Comparison of ENCODE assay signal across 8 mouse cellular contexts in genomic region chr11:64968507-64968906, GRCm38 (mm10). TPM values are rescaled to one million over a fixed set of nuclear protein-coding genes. Genes with fewer than 3 reads are reported as not detected.
A peak's percentile ranks its signal among the peaks of the same experiment; 100 is the strongest.
DNase-seq lines count a peak whose midpoint lies in the region; ATAC-seq and TF ChIP-seq lines count a peak whose summit lies in the region.

No protein-coding gene starts in this region.

- no peak for TF ChIP-seq POLR2A in embryonic fibroblast, embryonic 13.5 days (IDR thresholded peaks at IDR 0.05; ENCODE audit: low read depth, low read length)
- TF ChIP-seq POLR2A in limb, embryonic 14.5 days (IDR thresholded peaks at IDR 0.05; ENCODE audit: borderline replicate concordance, extremely low read depth, insufficient read depth, insufficient read length): no peak

- H3K9ac ChIP-seq in kidney, embryonic 15.5 days: no peak overlapping the region
- H3K9ac ChIP-seq in limb, embryonic 14.5 days (ENCODE audit: low read depth, low read length, severe bottlenecking): no peak overlapping the region
- no peak overlapping the region for H3K9ac ChIP-seq in midbrain, embryonic 16.5 days (ENCODE audit: low read depth, low read length)

- H3K79me2 ChIP-seq in C2C12 (ENCODE audit: control insufficient read depth, insufficient read depth): no peaks in the 10 kb centered on the region

- H3K79me3 ChIP-seq in C2C12 (ENCODE audit: low read depth): no peaks in the 10 kb centered on the region

- H3ac ChIP-seq in C2C12 (ENCODE audit: control insufficient read depth, insufficient read length, low read depth): no peak overlapping the region

- no peak overlapping the region for H3K27ac ChIP-seq in embryonic fibroblast, embryonic 13.5 days (ENCODE audit: insufficient read depth, low read length)
- no peak overlapping the region for H3K27ac ChIP-seq in kidney, embryonic 15.5 days
- no peak overlapping the region for H3K27ac ChIP-seq in limb, embryonic 14.5 days (replicated peaks; ENCODE audit: low read depth, low read length)
- no peak overlapping the region for H3K27ac ChIP-seq in midbrain, embryonic 16.5 days (ENCODE audit: low read length)

- peak; percentile 62 for TF ChIP-seq CTCF in C2C12 (IDR thresholded peaks at IDR 0.05; ENCODE audit: control insufficient read depth, insufficient read depth, insufficient read length)
- peak; percentile 58; the same call in 1 of the 2 replicates for TF ChIP-seq CTCF in embryonic fibroblast, embryonic 13.5 days (IDR thresholded peaks at IDR 0.05; ENCODE audit: borderline replicate concordance, insufficient read depth, low read length)

- no peaks in the 10 kb centered on the region for H3K9me3 ChIP-seq in kidney, embryonic 15.5 days (replicated peaks)
- H3K9me3 ChIP-seq in limb, embryonic 14.5 days (ENCODE audit: control insufficient read depth, low read length): no peaks in the 10 kb centered on the region
- H3K9me3 ChIP-seq in midbrain, embryonic 16.5 days (replicated peaks; ENCODE audit: control insufficient read depth, low read length, poor library complexity, severe bottlenecking): no peaks in the 10 kb centered on the region

- no peak overlapping the region for H3K4me2 ChIP-seq in kidney, embryonic 15.5 days
- H3K4me2 ChIP-seq in limb, embryonic 14.5 days (replicated peaks; ENCODE audit: low read depth, low read length, severe bottlenecking): no peak overlapping the region
- H3K4me2 ChIP-seq in midbrain, embryonic 16.5 days (ENCODE audit: low read length): no peak overlapping the region

- DNase-seq in adrenal gland, postnatal 4 days (ENCODE audit: low spot score in 2 of 2): peak; percentile 13 to 55
- peak; percentile 18 to 43 for DNase-seq in heart, adult 9 months (ENCODE audit: low spot score in 2 of 2)
- DNase-seq in limb, embryonic 14.5 days (ENCODE audit: low spot score): peak; percentile 83
- peak; percentile 54 for DNase-seq in telencephalon, adult 2 months (ENCODE audit: low read depth, low spot score)

- H3K27me3 ChIP-seq in C2C12 (ENCODE audit: control insufficient read depth, insufficient read depth, insufficient read length): no peaks in the 10 kb centered on the region
- H3K27me3 ChIP-seq in kidney, embryonic 15.5 days: peaks cover 32% of the 10 kb centered on the region
- peaks cover 5% of the 10 kb centered on the region; the same call in 1 of the 2 replicates for H3K27me3 ChIP-seq in limb, embryonic 14.5 days (ENCODE audit: control insufficient read depth, insufficient read depth, low read length)
- no peaks in the 10 kb centered on the region; the same call in none of the 2 replicates for H3K27me3 ChIP-seq in midbrain, embryonic 16.5 days (ENCODE audit: control insufficient read depth, insufficient read depth, low read depth, low read length)

- peaks cover 5% of the 10 kb centered on the region; the same call in 1 of the 2 replicates for H3K4me1 ChIP-seq in embryonic fibroblast, embryonic 13.5 days (ENCODE audit: control insufficient read depth, insufficient read depth, low read length)
- H3K4me1 ChIP-seq in kidney, embryonic 15.5 days: 0 out of 2 replicates have a peak, but pooled peaks cover 3% of the 10 kb centered on the region
- H3K4me1 ChIP-seq in limb, embryonic 14.5 days (ENCODE audit: control insufficient read depth, insufficient read depth, low read length): peaks cover 10% of the 10 kb centered on the region
- H3K4me1 ChIP-seq in midbrain, embryonic 16.5 days (ENCODE audit: control insufficient read depth, insufficient read depth, low read length): peaks cover 3% of the 10 kb centered on the region

- WGBS in kidney, embryonic 15.5 days: 9% methylated on average over 3 of the region's 3 CpGs
- WGBS in limb, embryonic 14.5 days: 6% methylated on average over 3 of the region's 3 CpGs
- WGBS in midbrain, embryonic 16.5 days: 12% methylated on average over 3 of the region's 3 CpGs

- no peak overlapping the region for H3K4me3 ChIP-seq in C2C12 (ENCODE audit: insufficient read depth, poor library complexity, severe bottlenecking)
- no peak overlapping the region for H3K4me3 ChIP-seq in embryonic fibroblast, embryonic 13.5 days (ENCODE audit: insufficient read depth, low read length)
- no peak overlapping the region for H3K4me3 ChIP-seq in kidney, embryonic 15.5 days (replicated peaks)
- no peak overlapping the region for H3K4me3 ChIP-seq in limb, embryonic 14.5 days (replicated peaks; ENCODE audit: low read length)
- no peak overlapping the region for H3K4me3 ChIP-seq in midbrain, embryonic 16.5 days (ENCODE audit: low read depth, low read length)

- ATAC-seq in kidney, embryonic 15.5 days (replicated peaks; ENCODE audit: low FRiP score): peak; percentile 69
- ATAC-seq in limb, embryonic 14.5 days (ENCODE audit: low FRiP score, low read depth): peak; percentile 80; the same call in 1 of the 2 replicates
- ATAC-seq in midbrain, embryonic 16.5 days: peak; percentile 86

- H3K36me3 ChIP-seq in C2C12 (ENCODE audit: control insufficient read depth, insufficient read depth): no peaks in the 10 kb centered on the region
- no peaks in the 10 kb centered on the region for H3K36me3 ChIP-seq in kidney, embryonic 15.5 days
- H3K36me3 ChIP-seq in limb, embryonic 14.5 days (ENCODE audit: control insufficient read depth, insufficient read depth, low read length): no peaks in the 10 kb centered on the region
- no peaks in the 10 kb centered on the region for H3K36me3 ChIP-seq in midbrain, embryonic 16.5 days (ENCODE audit: control insufficient read depth, insufficient read depth, low read length)

TF ChIP-seq in C2C12, 6 proteins besides CTCF, POLR2A, EP300 and RAD21:
- no peak for TF ChIP-seq FOSL1 (IDR thresholded peaks at IDR 0.05; ENCODE audit: insufficient read depth, low read length, poor library complexity, severe bottlenecking)
- TF ChIP-seq MYOG (IDR thresholded peaks at IDR 0.05; ENCODE audit: control insufficient read depth, extremely low read depth, insufficient read length): no peak
- TF ChIP-seq USF1 (IDR thresholded peaks at IDR 0.05; ENCODE audit: low read depth): no peak
- TF ChIP-seq MAX (IDR thresholded peaks at IDR 0.05): no peak
- no peak for TF ChIP-seq CEBPB (IDR thresholded peaks at IDR 0.05; ENCODE audit: low read depth)
- no peak for TF ChIP-seq MYOD1 (IDR thresholded peaks at IDR 0.05; ENCODE audit: control insufficient read depth, insufficient read length, low read depth)

RNA-seq across cellular contexts. Expression of gene Elac2, which starts 10.3 kb away (rescaled TPM):
- 43.5 TPM for polyA plus RNA-seq in C2C12 (2012; fragmentation: generic; extraction: Trizol)
- total RNA-seq in adrenal gland, postnatal 4 days (2021): 10 to 100 TPM; 28.3 to 28.6 TPM
- 13.9 and 19.5 TPM in 2 replicates for polyA plus RNA-seq in embryonic fibroblast, embryonic 13.5 days (2011; ENCODE audit: insufficient read length, low read depth, missing spikeins)
- 30.7 TPM in 2 replicates for polyA plus RNA-seq in kidney, embryonic 15.5 days (2015; fragmentation: Nextera tagmentation; extraction: Ambion mirVana)
- 27.1 and 27.7 TPM in 2 replicates for polyA plus RNA-seq in limb, embryonic 14.5 days (2012; rRNA removed)
- polyA plus RNA-seq in limb, embryonic 14.5 days (2014; fragmentation: Nextera tagmentation; extraction: Ambion mirVana): 26.7 and 26.9 TPM in 2 replicates
- polyA plus RNA-seq in midbrain, embryonic 16.5 days (2015; fragmentation: Nextera tagmentation; extraction: Ambion mirVana): 27.6 and 28.6 TPM in 2 replicates

Comparison
In these comparisons a context has a peak if more than half of its experiments do, and no peak if none do; other contexts are left out.
1. DNase-seq: peak in every context shown above with its lines; median percentile 83 in limb, embryonic 14.5 days; 54 in telencephalon, adult 2 months; 34 in adrenal gland, postnatal 4 days; 30 in heart, adult 9 months.